Mouse (Mus musculus) adrenal gland, adult 18-20 months (tissue): ENCODE results near the gene Zfp385b. TPM values are rescaled to one million over a fixed set of nuclear protein-coding genes. Genes with fewer than 3 reads are reported as not detected.

Experiments used
- DNase-seq, 2 experiments: peaks; one replicate each; pipeline ENCODE4 v3.0.0; 2021 to 2022; ENCODE audit warnings: low spot score in 2 of 2
- total RNA-seq, 2 experiments: library from RNA; stranded (reverse); gene quantifications; 1 replicate in 1 of 2; 2 replicates in 1 of 2; pipeline ENCODE4 v1.2.3; 2021

Gene Zfp385b
- total RNA-seq, 2 experiments from 2014 or later = 0.83 TPM; not detected in 1

DNA sequence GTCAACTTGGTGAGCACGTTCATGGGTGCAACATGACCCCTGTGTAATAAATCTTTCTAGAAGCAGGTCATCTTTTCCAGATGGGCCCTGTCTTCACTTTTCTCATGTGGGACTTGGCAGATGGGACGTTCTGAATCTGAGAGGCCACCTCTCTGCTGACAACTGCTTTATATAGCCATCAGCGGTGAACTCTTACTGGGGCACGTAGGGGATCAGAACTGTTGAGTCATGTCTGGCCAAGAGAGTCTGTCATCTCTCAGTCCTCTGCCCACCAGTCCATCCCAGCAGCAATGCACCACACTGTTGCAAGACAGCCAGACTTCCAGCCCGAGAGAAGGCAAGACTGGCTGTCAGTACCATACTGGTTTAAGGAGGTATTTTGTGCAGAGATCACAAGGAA lies 293.1 kb downstream of the Zfp385b start:
- no peak for DNase-seq

DNA sequence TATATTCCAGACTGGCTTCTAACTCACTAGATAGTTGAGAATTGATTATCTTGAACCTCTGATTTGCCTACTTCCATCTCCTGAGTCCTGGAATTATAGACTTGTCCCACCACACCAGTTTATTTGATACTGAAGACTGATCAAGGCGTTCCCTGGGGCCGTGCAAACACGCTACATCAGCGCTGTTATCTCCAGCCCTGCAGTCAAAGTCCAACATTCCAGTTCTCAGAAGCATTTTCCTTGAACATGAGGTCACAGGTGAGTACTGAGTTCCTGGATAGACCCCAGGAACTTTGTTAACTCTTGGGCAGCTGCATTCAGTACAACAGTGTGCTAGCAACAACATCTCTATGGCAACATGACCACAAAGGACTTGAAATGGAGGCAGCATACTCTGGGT lies 297.2 kb downstream of the Zfp385b start:
- no peak for DNase-seq

DNA sequence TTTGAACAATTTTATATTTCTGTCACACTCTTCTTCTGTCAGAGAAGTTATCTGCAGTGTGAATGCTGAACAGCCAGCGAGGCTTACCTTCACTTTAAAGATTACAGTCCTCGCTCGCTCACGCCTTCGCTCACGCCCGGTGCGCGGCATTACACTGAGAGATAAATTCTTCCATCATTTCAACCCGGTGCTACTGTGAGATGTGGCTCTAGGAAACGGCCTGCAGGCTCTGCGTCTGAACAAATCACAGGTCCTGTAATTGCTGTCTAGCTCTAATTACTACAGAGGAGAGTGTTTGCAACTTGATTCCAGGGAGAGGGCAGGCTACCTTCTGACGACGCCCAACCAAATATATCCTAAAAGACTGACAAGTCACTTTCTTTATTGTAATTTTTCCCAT lies 300.1 kb downstream of the Zfp385b start:
- no peak for DNase-seq

DNA sequence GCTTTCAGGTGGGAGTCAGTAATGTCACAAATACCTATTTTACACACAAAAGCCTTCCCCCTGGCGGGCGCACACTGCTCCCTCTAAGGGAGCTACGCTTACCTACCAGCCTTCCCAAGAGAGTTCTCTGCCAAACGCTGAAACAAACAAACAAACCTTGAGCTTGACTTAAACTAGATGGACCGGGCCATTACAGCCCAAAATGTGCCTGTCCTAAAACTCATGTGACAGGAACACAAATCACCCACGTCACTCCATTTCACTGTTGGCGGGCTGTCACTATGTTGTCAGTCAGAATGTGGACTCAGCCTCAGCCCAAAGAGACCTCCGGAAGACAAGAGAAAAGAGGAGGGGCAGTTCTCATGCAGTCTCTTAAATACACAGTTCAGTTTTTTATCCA lies 300.7 kb downstream of the Zfp385b start:
- no peak for DNase-seq

DNA sequence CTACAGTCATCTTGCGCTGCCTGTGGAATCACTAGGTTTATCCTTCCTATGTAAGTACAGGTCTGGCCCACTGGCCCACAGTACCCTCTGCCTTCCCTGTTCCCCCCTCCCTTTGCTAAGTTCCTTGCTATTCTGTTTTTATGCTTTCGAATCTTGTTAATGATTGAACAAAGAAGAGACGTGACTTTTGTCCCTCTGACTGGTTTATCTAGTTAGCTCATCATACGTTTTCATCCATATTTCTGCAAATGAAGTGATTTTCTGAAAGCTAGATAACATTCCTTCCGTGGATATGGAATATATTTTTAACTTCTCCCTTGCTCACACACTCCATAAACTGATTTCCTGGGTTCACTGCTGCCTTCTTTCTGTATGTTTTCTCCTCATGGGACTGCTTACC lies 302.8 kb downstream of the Zfp385b start:
- no peak for DNase-seq

DNA sequence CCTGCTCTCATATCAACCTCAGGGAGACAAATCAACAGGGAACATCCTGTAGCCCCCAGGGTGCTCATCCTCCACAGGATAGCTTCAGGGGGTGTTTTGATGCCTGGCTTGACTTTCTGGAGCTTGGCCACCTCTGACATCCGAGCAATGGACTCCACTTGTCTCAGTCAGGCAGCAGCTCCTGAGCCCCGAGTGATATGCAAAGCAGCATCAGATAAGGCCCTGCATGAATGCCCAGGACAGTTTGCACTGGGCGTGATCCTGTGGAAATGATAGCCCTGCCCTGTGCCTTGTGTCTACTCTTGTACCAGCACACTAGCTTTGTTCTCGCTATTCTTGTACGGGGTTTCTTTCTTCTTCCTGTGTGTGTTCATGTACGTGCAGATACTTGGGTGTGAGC lies 303.8 kb downstream of the Zfp385b start:
- no peak for DNase-seq

DNA sequence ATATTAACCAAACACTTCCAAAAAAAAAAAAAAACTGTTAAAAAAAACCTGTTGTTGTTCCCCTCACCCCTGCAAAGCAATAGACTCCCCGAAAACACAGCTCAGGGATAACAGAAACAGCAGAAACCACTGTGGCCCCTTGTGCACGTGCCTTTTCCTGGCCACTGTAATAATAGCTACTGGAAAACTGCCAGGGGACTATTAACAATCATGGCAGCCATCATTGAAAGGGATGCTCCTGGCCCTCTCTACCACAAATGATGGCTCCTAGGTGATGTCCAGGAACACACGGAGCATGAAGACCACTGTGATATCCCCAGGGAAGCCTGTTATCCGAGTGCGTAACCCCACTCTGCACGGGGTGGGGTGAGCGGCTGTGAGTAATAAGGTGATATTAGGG lies 304.4 kb downstream of the Zfp385b start:
- no peak for DNase-seq

DNA sequence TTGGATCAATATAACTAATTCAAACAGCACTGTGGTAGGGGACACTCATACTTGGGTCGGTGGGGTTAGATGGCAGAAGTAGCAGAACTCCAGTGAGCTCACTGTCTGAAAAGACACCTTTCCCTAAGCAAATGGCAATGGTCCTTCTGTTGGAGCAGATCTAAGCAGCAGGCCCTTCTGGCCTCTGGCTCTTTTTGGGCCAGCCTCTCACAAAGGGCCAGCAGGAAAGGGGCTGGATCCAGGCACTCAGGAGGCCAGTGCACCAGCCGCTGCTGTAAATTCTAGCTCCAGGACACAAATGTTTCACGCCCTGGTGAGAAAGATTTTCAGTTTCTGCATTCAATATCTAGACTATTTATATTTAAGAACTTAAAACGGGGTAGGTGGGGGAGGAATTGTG lies 305.0 kb downstream of the Zfp385b start:
- no peak for DNase-seq

DNA sequence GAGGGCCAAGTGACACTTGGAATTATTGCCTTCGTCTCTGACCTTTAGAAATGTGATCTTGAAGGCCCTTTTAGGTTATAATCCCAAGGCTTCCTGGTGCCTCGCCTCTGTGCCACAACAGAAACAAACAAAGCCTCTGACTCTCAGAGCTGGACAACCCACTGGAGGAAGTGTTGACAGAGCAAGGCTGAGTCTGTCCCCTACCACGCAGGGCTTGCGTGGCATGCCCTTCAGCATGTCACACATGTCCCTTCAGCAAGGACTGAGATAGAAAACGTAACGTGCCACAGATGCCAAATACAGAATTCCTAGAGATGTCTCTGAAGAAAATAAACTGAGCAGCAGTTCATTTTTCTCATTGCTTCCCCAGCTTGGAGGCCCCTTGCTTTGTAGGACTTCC lies 310.7 kb downstream of the Zfp385b start:
- DNase-seq = no peak

DNA sequence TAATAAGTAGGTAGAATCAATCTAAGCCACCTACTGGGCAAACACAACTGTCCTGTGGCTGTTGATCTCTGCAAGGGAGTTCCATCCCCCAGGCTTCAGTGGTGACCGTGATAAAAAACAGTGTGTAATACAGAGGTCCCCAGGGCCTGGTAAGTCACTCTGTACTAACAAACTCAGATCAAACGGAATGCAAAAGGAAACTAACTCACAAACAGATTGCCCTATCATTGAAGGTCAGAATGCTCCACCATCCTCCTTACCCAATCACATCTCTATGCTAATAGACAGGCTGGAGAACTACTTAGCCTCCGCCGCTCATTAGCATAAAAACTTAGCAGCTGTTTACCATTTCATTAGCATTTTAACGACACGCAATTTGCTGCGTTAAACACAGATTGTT lies 313.1 kb downstream of the Zfp385b start:
- no peak for DNase-seq

DNA sequence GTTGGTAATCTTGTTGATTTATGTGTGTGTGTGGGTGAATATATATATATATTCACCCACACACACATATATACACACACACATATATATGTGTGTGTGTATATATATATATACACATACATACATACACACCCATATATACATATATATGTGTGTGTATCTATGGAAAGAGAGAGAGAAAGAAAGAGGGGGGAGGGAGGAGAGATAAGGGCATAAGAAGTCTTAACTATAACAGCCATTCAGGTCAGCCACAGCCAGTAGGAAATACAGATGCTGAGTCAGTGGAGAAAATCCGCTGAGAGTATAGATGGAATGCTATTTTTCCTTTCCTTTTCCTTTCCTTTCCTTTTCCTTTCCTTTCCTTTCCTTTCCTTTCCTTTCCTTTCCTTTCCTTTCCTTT lies 313.8 kb downstream of the Zfp385b start:
- no peak for DNase-seq

DNA sequence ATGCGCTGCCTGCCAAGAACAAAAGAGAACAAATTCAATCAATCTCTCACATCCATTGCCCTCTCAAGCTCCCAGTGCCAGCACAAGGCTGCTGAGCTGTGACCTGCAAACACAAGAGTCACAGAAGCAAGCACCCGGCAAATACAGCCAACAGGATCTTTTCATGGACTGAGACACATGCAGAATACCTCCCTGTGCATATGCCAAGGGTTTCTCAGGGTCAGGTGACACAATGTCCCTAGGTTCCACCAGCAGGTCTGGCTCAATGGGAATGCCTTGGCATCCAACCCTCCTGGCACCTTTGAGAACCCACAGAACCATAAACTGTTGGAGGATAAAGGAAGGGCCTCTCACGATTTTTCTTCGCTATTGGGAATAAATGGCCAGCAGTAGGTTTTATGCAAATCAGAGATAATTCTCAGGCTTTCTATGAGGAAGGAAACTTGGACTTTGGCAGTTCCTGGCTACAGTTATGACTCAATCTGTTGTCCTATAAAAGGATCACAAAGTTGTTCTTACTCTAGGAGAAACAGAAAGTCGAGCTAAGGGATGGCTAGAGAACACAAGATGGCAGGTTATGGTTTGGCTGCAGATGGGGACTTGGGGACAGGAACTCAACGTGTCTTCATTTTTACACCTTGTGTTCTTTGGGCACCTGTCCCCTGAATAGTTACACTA lies 315.6 kb downstream of the Zfp385b start:
- no peak for DNase-seq

DNA sequence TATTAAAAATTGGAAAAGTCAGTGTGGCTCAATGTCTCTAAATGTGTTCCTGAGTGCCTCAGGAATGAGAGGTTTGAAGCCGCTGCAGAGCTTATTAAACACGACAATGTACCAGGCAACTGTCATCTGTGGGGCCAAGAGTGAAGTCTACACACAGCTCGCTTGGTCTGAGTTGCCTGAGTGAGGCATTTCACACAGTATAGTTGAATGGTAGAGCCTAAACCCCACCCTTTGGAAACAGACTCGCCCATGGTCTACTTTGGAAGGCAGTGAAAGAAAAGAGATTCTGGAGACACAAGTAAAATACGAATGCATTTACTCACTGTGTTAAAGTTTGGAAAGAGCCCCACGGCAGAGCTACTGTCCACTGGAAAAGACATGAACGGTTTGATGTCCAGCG lies 316.2 kb downstream of the Zfp385b start:
- DNase-seq = no peak

DNA sequence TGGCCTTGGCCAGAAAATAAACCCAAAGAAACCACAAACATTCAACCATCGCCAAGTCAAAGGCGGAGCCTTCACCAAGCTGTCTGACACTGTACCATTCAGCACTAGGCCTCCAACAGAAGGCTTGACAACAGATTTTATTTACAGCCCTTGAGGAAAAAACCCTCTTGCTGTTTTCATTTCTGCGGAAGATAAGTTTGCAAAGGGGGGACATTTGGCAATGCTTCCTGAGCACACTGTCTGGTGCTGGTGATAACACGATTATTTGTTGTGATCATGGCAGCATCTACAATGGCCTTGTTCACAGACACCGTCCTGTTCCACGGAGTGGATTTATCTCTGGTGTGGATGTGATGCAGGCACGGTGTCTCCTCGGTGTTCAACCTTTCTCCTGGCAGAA lies 317.0 kb downstream of the Zfp385b start:
- DNase-seq = no peak

DNA sequence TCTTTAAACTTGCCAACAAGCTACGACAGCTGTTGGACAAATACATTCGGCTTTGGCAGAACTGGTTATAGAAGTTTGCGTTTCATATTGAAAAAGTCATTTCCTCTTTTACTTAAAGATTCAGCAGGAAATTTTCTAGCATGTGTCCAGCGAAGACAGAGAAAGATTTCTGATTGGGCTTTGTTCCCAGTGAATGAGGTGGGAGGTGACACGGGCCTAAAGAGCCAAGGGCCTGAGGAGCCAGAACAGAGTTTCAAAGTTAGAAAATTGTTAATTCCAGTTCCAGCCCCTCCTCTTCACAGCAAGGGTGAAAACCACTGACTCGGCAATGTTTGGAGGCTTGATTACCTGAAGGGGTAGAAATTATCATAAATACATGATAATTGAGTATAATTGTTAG lies 319.0 kb downstream of the Zfp385b start:
- no peak for DNase-seq

DNA sequence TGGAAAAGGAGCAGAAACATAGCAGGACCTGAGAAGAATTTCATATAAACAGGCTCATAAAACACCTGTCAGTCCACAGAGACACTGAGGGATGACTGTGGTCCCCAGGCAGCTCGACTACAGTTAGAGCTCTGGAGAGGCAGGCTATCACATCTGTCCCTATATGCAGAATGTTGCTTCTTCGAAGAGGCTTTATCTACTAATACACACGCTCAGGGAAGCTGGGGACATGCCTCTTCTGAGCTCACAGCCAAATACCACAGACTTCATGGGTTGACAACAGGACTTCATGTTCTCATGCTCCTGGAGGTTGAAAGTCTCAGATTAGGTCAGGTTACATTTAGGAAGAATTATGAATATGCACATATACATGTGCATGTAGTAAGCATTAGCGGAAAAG lies 321.1 kb downstream of the Zfp385b start:
- DNase-seq = no peak

DNA sequence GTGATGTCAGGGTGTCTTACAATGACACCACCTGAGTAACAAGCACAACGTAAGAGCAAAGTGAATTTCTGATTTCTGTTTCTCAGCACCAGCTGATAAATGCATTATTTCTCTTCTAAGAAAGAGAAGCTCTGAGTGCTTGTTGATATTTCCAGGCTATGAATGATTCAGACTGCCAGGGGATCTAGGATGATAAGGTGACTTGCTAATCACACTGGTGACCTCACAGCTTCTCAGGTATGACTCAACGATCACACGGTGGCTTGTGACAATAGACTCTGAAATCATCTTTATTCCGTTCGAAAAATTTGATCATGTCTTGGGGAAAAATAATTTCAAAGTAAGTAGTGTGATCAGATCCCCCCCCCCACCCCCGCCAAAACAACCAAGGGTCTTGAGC lies 321.5 kb downstream of the Zfp385b start:
- no peak for DNase-seq

DNA sequence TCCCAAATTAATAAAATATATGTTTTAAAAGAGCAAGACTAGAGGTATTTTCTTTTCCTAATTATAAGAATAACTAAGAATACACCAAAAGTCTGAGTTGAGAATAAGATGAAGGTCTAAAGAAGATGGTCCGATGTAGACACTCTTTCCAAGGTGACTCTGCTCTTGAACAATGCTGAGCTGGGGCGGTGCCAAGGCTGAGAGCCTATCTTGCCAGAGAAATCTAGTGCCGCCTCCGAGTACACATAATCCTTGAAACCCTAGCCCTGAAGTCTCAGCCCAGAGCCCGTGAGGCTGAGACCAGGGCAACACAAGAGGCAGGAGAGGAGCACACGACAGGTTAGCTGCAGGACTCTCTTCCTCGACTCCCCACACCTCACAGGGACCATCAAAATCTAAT lies 323.4 kb downstream of the Zfp385b start:
- peak in 1 of 2 experiments; percentile 6 for DNase-seq

DNA sequence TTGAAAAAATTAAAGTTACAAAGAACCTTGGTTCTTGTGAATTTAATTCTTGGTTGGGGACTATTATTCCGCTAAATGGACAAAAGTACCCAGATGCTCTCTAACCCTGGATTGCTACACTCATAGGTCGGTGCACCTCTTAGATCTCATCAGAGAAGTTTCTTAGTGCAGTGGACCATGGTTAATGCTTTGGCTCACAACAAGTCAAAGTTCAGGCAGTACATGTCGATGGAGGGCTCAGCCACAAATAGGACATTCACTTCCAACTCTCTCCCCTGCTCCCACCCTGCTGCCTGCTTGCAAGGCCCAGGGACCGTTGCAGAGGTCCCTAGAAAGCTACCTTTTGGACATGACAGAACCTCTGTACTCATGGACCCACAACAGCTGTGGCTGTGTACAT lies 324.1 kb downstream of the Zfp385b start:
- no peak for DNase-seq

DNA sequence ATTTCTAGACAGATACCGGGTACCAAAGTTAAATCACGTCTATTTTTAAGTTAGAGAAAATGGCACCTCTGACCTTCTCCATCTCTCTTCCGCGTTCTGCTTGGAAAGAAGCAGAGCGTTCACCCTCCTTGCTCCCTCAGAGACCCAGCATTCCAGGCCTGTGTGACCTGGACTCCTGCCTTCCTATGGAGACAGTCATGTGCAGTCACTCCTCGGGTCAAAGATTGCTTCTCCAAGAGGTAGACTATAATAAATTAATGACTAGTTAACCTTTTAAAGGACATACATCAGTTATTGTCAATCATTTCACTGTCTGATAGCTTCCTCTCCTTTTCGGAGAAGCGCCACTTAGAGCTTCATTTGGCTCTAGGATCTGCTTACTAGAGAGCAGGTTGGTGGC lies 325.7 kb downstream of the Zfp385b start:
- no peak for DNase-seq

DNA sequence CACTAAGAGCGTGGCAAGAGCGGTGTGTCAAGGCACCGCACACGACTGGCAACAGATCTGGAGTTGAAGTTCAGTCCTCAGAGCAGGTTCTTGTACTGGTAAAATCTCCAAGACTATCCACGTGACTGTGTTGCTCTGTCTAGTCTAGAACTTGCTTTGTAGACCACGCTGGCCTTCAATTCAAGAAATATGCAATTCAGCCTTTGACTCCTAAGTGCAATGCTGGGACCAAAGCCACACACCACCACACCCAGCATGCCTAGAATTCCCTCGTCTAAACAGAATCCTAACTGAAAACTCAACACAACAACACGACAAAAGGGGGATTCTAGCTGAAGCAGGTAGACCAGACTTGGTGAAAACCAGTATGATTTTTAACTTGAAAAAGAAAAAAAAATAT lies 332.3 kb downstream of the Zfp385b start:
- no peak for DNase-seq

DNA sequence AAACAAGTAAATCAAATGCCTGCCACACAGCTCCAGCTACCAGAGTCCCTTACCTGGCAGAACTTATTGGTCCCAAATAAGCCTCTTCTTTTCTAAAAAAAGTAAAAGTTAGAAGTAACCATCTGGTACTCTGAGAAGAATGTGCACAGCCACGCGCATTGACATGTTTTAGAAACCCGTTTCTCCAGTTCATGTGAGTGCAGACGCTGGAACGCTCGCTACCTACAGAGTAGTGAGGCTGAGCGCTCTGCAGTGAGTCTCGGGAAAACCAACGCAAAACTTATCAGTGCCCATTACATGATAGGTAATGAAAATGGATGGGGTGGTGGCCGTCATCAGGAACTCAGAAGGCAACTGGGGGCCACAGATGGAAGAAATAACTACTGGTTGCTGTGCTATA lies 338.2 kb downstream of the Zfp385b start:
- DNase-seq = no peak

DNA sequence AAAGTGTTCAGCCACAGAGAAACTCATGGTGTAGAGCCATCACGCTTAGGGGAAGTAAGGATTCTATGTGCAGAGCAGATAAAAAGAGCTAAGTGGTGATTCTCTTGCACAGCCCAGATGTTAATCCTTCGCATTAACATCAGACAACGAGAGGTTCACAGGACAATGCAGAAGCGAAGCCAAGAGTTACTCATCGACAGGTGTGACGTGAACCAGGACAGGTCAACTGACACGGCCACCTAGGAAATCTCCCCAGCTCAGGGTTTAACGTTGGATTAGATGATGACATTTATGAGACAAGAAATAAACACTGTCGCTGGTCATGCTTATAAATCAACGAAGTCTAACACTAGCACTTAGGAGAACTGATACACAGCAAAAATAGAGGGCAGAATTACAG lies 341.9 kb downstream of the Zfp385b start:
- no peak for DNase-seq

DNA sequence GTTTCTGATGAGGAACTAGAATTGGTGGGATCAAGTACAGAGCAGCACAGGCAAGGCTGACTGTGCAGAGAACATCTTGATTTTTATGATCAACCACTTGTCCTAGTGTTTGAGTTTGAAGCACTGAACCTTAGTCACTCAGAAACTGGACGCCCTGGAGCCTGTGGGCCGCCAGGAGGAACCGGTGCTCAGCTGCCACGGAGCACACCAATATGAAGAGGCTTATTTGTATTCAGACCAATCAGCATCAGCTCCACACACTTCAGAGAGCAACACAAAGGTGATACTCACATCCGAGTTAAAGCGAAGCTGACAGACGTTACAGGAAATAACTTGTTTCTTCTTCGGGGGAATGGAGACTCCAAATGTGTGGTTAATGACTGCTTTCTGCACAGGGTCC lies 343.0 kb downstream of the Zfp385b start:
- no peak for DNase-seq
